Comparison of ENCODE assay signal across 10 mouse cellular contexts in genomic region chr4:32258093-32258492, GRCm38 (mm10). TPM values are rescaled to one million over a fixed set of nuclear protein-coding genes. Genes with fewer than 3 reads are reported as not detected.
A peak's percentile ranks its signal among the peaks of the same experiment; 100 is the strongest.
DNase-seq lines count a peak whose midpoint lies in the region; ATAC-seq lines count a peak whose summit lies in the region.
"Had no signal": no experiment of that assay in that cellular context is flagged by ENCODE, and none has a peak within 500 bp of the region (broad histone marks: within the 10 kb centered on the region; RNA-seq: fewer than 3 reads in every experiment).

No protein-coding gene starts in this region.

- ATAC-seq in inflammation-experienced regulatory T-cells, adult 6 months = peak; percentile 85
- ATAC-seq: forebrain, postnatal 0 days had no signal

- DNase-seq in 416B (ENCODE audit: low read depth) = peak; percentile 26
- DNase-seq in CD4-positive, CD25-positive, alpha-beta regulatory T cell, adult 2 months (ENCODE audit: low read depth, low spot score) = peak; percentile 92
- peak; percentile 77 to 82 for DNase-seq in spleen, postnatal 36 days (ENCODE audit: low spot score in 2 of 2)
- no peak for DNase-seq in testis, postnatal 14 days (ENCODE audit: low spot score)
- DNase-seq in layer of hippocampus, adult 18-20 months (ENCODE audit: low spot score in 2 of 2) = no peak
- no peak for DNase-seq in yolk sac, embryonic 10.5 days (ENCODE audit: low spot score)
- DNase-seq: forebrain, postnatal 0 days; layer of hippocampus, adult 9-11 months; lung, embryonic 14.5 days had no signal

RNA-seq across cellular contexts. Expression of gene Bach2, which starts 19.5 kb away (rescaled TPM):
- 10 to 100 TPM in 2 of 3 experiments, 1 to 10 TPM in 1; 1.9 to 18.4 (median 14.6) TPM for polyA plus RNA-seq in inflammation-experienced regulatory T-cells, adult 6 months (2017; shearing (Covaris generic))
- total RNA-seq in layer of hippocampus, adult 18-20 months (2021) = 10 to 100 TPM in 1 of 2 experiments, 1 to 10 TPM in 1; 9.1 to 12.9 TPM

Comparison
In these comparisons a context has a peak if more than half of its experiments do, and no peak if none do; other contexts are left out.
1. DNase-seq: peak in 416B (single experiment), CD4-positive, CD25-positive, alpha-beta regulatory T cell, adult 2 months (single experiment) and spleen, postnatal 36 days (2 of 2); none in testis, postnatal 14 days (single experiment), layer of hippocampus, adult 18-20 months (0 of 2) and yolk sac, embryonic 10.5 days (single experiment).